15 mouse cellular contexts compared by ENCODE assay signal in genomic region chr4:87473331-87474039, GRCm38 (mm10).
A peak's percentile ranks its signal among the peaks of the same experiment; 100 is the strongest.
DNase-seq lines count a peak whose midpoint lies in the region; TF ChIP-seq lines count a peak whose summit lies in the region.
"Had no signal": no experiment of that assay in that cellular context is flagged by ENCODE, and none has a peak within 500 bp of the region (broad histone marks: within the 10 kb centered on the region; RNA-seq: fewer than 3 reads in every experiment).

No protein-coding gene starts in this region.

- peak; percentile 27 to 44 for DNase-seq in left cerebral cortex, postnatal 36 days (ENCODE audit: low spot score in 2 of 2)
- DNase-seq in left cerebral cortex, postnatal 10 days (ENCODE audit: extremely low spot score in 1 of 2, low spot score in 2 of 2): no peak
- DNase-seq in ZHBTc4 (ENCODE audit: low read depth, low spot score): peak; percentile 15
- peak; percentile 28 for DNase-seq in layer of hippocampus, adult 9-11 months
- no peak for DNase-seq in adrenal gland, adult (ENCODE audit: inconsistent age in 2 of 2, low spot score in 1 of 2)
- no peak for DNase-seq in adrenal gland, postnatal 4 days (ENCODE audit: low spot score in 2 of 2)
- DNase-seq: adrenal gland, adult 2 months; cerebellum, adult 9-11 months; liver, postnatal 0 days; thymus, adult 2 months had no signal

- no peak overlapping the region for H3K27ac ChIP-seq in ES-Bruce4 (ENCODE audit: insufficient read depth, low read length)
- H3K27ac ChIP-seq: heart, embryonic 15.5 days; midbrain, embryonic 13.5 days had no signal

- H3K4me1 ChIP-seq in ES-Bruce4 (ENCODE audit: control insufficient read depth, insufficient read depth, low read length): peaks cover 2% of the 10 kb centered on the region
- H3K4me1 ChIP-seq: heart, embryonic 15.5 days had no signal

- no peaks in the 10 kb centered on the region for H3K27me3 ChIP-seq in ES-Bruce4 (ENCODE audit: control insufficient read depth, insufficient read depth, low read length, poor library complexity, severe bottlenecking)
- H3K27me3 ChIP-seq: heart, embryonic 15.5 days; midbrain, embryonic 13.5 days; Patski had no signal

- no peak for TF ChIP-seq EP300 in ES-Bruce4 (IDR thresholded peaks at IDR 0.05; ENCODE audit: insufficient read depth, low read depth, low read length)

- TF ChIP-seq CTCF in ES-Bruce4 (IDR thresholded peaks at IDR 0.05; ENCODE audit: low read depth, low read length): peak; percentile 27

- TF ChIP-seq POLR2A in ES-Bruce4 (IDR thresholded peaks at IDR 0.05; ENCODE audit: insufficient read depth, low read length): no peak

- no peaks in the 10 kb centered on the region for H3K9me3 ChIP-seq in ES-Bruce4 (replicated peaks; ENCODE audit: control insufficient read depth, insufficient read depth, low read length, poor library complexity, severe bottlenecking)
- H3K9me3 ChIP-seq: heart, embryonic 15.5 days; midbrain, embryonic 13.5 days had no signal

- no peaks in the 10 kb centered on the region for H3K36me3 ChIP-seq in ES-Bruce4 (ENCODE audit: control insufficient read depth, insufficient read depth, low read length, poor library complexity, severe bottlenecking)
- H3K36me3 ChIP-seq: heart, embryonic 15.5 days; midbrain, embryonic 13.5 days had no signal

- H3K9ac ChIP-seq in ES-Bruce4 (ENCODE audit: low read depth, poor library complexity, severe bottlenecking): no peak overlapping the region
- H3K9ac ChIP-seq: heart, embryonic 15.5 days; liver, postnatal 0 days; midbrain, embryonic 13.5 days had no signal

- intact Hi-C loops in left cerebral cortex, postnatal 36 days (cut with DNase I): no loop called here
- intact Hi-C loops in left cerebral cortex, postnatal 10 days (cut with DNase I): no loop called here

- no peak overlapping the region for H3K4me3 ChIP-seq in ES-Bruce4 (ENCODE audit: low read depth, low read length)
- H3K4me3 ChIP-seq: heart, embryonic 15.5 days; midbrain, embryonic 13.5 days; myocyte had no signal

Comparison
In these comparisons a context has a peak if more than half of its experiments do, and no peak if none do; other contexts are left out.
1. DNase-seq: peak in left cerebral cortex, postnatal 36 days (2 of 2), ZHBTc4 (single experiment) and layer of hippocampus, adult 9-11 months (single experiment); none in left cerebral cortex, postnatal 10 days (0 of 2), adrenal gland, adult (0 of 2) and adrenal gland, postnatal 4 days (0 of 2).